Mouse (Mus musculus) C2C12 (cell line): Measurements from ENCODE around the gene Nrd1. TPM values are rescaled to one million over a fixed set of nuclear protein-coding genes. Genes with fewer than 3 reads are reported as not detected.

ENCODE experiments used
- H3K27me3 ChIP-seq: one replicate; pipeline ENCODE4 v1.6.1; 2011; ENCODE audit not compliant: control insufficient read depth, insufficient read depth, insufficient read length
- H3K36me3 ChIP-seq: one replicate; pipeline ENCODE4 v1.6.1; 2011; ENCODE audit not compliant: control insufficient read depth, insufficient read depth
- H3K4me3 ChIP-seq: one replicate; pipeline ENCODE4 v1.5.1; 2011; ENCODE audit warnings: mild to moderate bottlenecking, control low read depth; ENCODE audit not compliant: poor library complexity, insufficient read depth, severe bottlenecking
- H3K79me2 ChIP-seq: one replicate; pipeline ENCODE4 v1.6.1; 2011; ENCODE audit not compliant: control insufficient read depth, insufficient read depth
- H3K79me3 ChIP-seq: one replicate; pipeline ENCODE4 v1.6.1; 2011; ENCODE audit warnings: low read depth, control low read depth
- H3ac ChIP-seq: one replicate; pipeline ENCODE3; 2011; ENCODE audit warnings: low read depth; ENCODE audit not compliant: control insufficient read depth, insufficient read length
- CEBPB ChIP-seq: IDR thresholded peaks from one replicate; pipeline ENCODE4 v1.6.1; 2011; ENCODE audit warnings: low read depth, mild to moderate bottlenecking, control low read depth, moderate library complexity
- CTCF ChIP-seq: IDR thresholded peaks from one replicate; pipeline ENCODE4 v1.5.1; 2011; ENCODE audit not compliant: control insufficient read depth, insufficient read depth, insufficient read length
- FOSL1 ChIP-seq: IDR thresholded peaks from one replicate; pipeline ENCODE4 v1.8.0; 2011; ENCODE audit warnings: mild to moderate bottlenecking, low read length; ENCODE audit not compliant: poor library complexity, insufficient read depth, severe bottlenecking
- MAX ChIP-seq: IDR thresholded peaks from one replicate; pipeline ENCODE4 v1.6.1; 2011; ENCODE audit warnings: mild to moderate bottlenecking, control low read depth
- MYOD1 ChIP-seq: IDR thresholded peaks from one replicate; pipeline ENCODE4 v1.6.1; 2011; ENCODE audit warnings: low read depth; ENCODE audit not compliant: control insufficient read depth, insufficient read length
- MYOG ChIP-seq: IDR thresholded peaks from one replicate; pipeline ENCODE4 v1.6.1; 2011; ENCODE audit not compliant: control insufficient read depth, insufficient read length; ENCODE audit errors: extremely low read depth
- USF1 ChIP-seq: IDR thresholded peaks from one replicate; pipeline ENCODE4 v1.6.1; 2011; ENCODE audit warnings: low read depth, mild to moderate bottlenecking, control low read depth, moderate library complexity
- polyA plus RNA-seq: library from polyadenylated mRNA; unstranded; fragments of >200 nt; fragmentation: generic; extraction: Trizol; gene quantifications from one replicate; pipeline ENCODE4 v1.2.1, GENCODE M21; 2012; ENCODE audit warnings: missing spikeins

The Nrd1 gene
- polyA plus RNA-seq, 1 experiment = 30.7 TPM

DNA sequence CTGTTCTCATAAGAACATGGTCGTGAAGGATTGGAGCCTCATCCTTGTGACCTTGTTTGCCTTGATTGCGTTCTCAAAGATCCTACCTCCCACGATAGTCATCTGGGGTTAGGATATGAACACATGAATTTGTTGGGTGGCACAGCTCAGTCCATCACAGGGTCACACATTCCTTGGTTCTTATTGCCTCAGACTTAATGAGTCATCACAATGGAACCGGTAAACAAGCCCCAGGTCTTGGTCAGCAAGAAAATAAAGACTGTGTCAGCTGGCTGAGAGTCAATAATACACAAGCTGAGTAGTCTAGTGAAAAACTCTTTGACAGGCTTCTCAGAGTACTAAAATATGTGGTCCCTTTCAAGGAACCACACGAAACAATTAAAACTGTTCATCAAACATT, 29.4 kb upstream of the Nrd1 start:
- H3K36me3 ChIP-seq = no peaks in the 10 kb centered on the region
- no peak overlapping the region for H3ac ChIP-seq
- TF ChIP-seq CEBPB = peak; percentile 75
- no peak for TF ChIP-seq MYOD1
- TF ChIP-seq FOSL1 = no peak
- no peaks in the 10 kb centered on the region for H3K79me3 ChIP-seq
- H3K27me3 ChIP-seq = no peaks in the 10 kb centered on the region
- no peaks in the 10 kb centered on the region for H3K79me2 ChIP-seq
- no peak overlapping the region for H3K4me3 ChIP-seq

DNA sequence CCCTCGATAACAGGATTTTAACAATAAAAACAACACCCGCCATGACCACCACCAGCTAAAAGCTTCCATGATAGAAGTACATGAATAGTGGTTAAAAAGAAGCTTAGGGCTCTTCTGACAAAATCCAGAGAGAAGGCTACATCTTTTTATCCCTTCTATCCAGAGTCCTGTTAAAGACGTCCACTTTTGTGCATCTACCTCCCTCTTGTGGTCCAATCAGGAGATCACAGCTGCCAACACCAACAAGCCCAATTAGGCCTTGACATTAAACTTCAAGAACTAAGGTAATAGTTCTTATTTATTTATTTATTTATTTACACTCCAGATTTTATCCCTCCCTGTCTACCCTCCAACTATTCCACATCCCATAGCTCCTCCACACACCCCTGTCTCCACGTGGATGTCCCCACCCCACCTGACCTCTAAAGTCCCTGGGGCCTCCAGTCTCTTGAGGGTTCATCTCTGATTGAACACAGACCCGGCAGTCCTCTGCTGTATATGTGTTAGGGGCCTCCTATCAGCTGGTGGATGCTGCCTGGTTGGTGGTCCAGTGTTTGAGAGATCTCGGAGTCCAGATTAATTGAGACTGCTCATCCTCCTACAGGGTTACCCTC, 23.9 kb upstream of the Nrd1 start:
- no peaks in the 10 kb centered on the region for H3K36me3 ChIP-seq
- H3K79me2 ChIP-seq = no peaks in the 10 kb centered on the region
- H3K27me3 ChIP-seq = no peaks in the 10 kb centered on the region
- TF ChIP-seq MAX (no peak), CTCF (peak; percentile 18)
- no peak overlapping the region for H3K4me3 ChIP-seq
- H3K79me3 ChIP-seq = no peaks in the 10 kb centered on the region
- no peak overlapping the region for H3ac ChIP-seq

GRCm38 (mm10) chr4:108986833-108987472, 13.5 kb upstream of the Nrd1 start:
- no peaks in the 10 kb centered on the region for H3K36me3 ChIP-seq
- H3K79me3 ChIP-seq = no peaks in the 10 kb centered on the region
- no peak overlapping the region for H3ac ChIP-seq
- no peaks in the 10 kb centered on the region for H3K27me3 ChIP-seq
- TF ChIP-seq CEBPB (no peak), USF1 (no peak), FOSL1 (no peak), MYOG (no peak), CTCF (no peak), MAX (no peak), MYOD1 (no peak)
- H3K4me3 ChIP-seq = no peak overlapping the region
- no peaks in the 10 kb centered on the region for H3K79me2 ChIP-seq

- Histone ChIP-seq H3K79me3 (no peaks in the 10 kb centered on the region), H3K4me3 (no peak overlapping the region), H3K79me2 (no peaks in the 10 kb centered on the region), H3ac (no peak overlapping the region), H3K27me3 (no peaks in the 10 kb centered on the region), H3K36me3 (no peaks in the 10 kb centered on the region)
- TF ChIP-seq USF1 = no peak
- no peak for TF ChIP-seq MYOG
- TF ChIP-seq CEBPB = no peak
- no peak for TF ChIP-seq MYOD1
- no peak for TF ChIP-seq FOSL1
- no peak for TF ChIP-seq CTCF
- TF ChIP-seq MAX = no peak
These were observed 13.0 kb upstream of the Nrd1 start for GRCm38 (mm10) chr4:108987473-108987842.

- Histone ChIP-seq H3K79me2 (no peaks in the 10 kb centered on the region), H3K27me3 (no peaks in the 10 kb centered on the region), H3ac (no peak overlapping the region), H3K36me3 (no peaks in the 10 kb centered on the region), H3K79me3 (no peaks in the 10 kb centered on the region), H3K4me3 (no peak overlapping the region)
- TF ChIP-seq MAX (no peak), MYOD1 (no peak), CEBPB (no peak), USF1 (no peak), MYOG (no peak), FOSL1 (no peak), CTCF (no peak)
These were observed 11.0 kb upstream of the Nrd1 start for GRCm38 (mm10) chr4:108989430-108989829.

- Histone ChIP-seq H3ac (no peak overlapping the region), H3K27me3 (no peaks in the 10 kb centered on the region), H3K79me3 (no peaks in the 10 kb centered on the region), H3K79me2 (no peaks in the 10 kb centered on the region), H3K4me3 (no peak overlapping the region), H3K36me3 (no peaks in the 10 kb centered on the region)
- TF ChIP-seq USF1 (no peak), CTCF (no peak)
These were observed 10.4 kb upstream of the Nrd1 start for GRCm38 (mm10) chr4:108990032-108990431.
